Mouse (Mus musculus): ENCODE results near the gene Wdr70. TPM values are rescaled to one million over a fixed set of nuclear protein-coding genes. Genes with fewer than 3 reads are reported as not detected.

Gene Wdr70
- total and polyA plus RNA-seq, 3 experiments, result 21.9 to 37.1 (median 23.6) TPM

- Histone ChIP-seq H3K4me1 (ENCODE audit: control insufficient read depth in 1 of 2, insufficient read depth in 2 of 2) (peaks cover 0 to 5% of the 10 kb centered on the region in 2 experiments; a peak in 1 of 4 replicates), H3K9me3 (replicated peaks; ENCODE audit: low read length) (no peaks in the 10 kb centered on the region), H3K4me2 (ENCODE audit: insufficient read depth, low read depth, poor library complexity, severe bottlenecking) (no peak overlapping the region), H3K79me2 (replicated peaks; ENCODE audit: control insufficient read depth, extremely low read depth, insufficient read depth, poor library complexity, severe bottlenecking) (no peaks in the 10 kb centered on the region), H3K36me3 (replicated peaks in 1 of 2; ENCODE audit: control insufficient read depth in 1 of 2, insufficient read depth in 1 of 2, low read length in 1 of 2) (peaks cover 15 to 46% of the 10 kb centered on the region in 2 experiments), H3K4me3 (replicated peaks in 1 of 3; ENCODE audit: low read depth in 2 of 3, low read length in 2 of 3, poor library complexity in 1 of 3) (no peak overlapping the region), H3K27ac (ENCODE audit: insufficient read depth, low read depth) (no peak overlapping the region), H3K9ac (ENCODE audit: insufficient read depth, low read depth) (no peak overlapping the region), H3K27me3 (replicated peaks) (no peaks in the 10 kb centered on the region)
- dilution Hi-C loops (cut with MboI; ENCODE audit: extremely low pct_ligation_motif_present, extremely low pct_unique_long_range_greater_than_20kb, low sequenced_read_pairs), result no loop called here
- DNase-seq (ENCODE audit: extremely low read depth), result no peak
- in situ Hi-C loops (cut with MboI; ENCODE audit: low pct_ligation_motif_present, low pct_unique_long_range_greater_than_20kb, low sequenced_read_pairs), result loop anchor here (25.0 kb wide), 1 partner anchor 576 kb away; no protein-coding TSS in a partner anchor
- TF ChIP-seq EP300 (IDR thresholded peaks at IDR 0.05; ENCODE audit: low read length) (no peak), IRF4 (IDR thresholded peaks at IDR 0.05; ENCODE audit: low read depth, low read length) (no peak), MXI1 (IDR thresholded peaks at IDR 0.05; ENCODE audit: low read depth, low read length) (no peak), ELF1 (IDR thresholded peaks at IDR 0.05; ENCODE audit: low read depth, low read length) (no peak), E2F4 (IDR thresholded peaks at IDR 0.05; ENCODE audit: insufficient replicate concordance, low read depth, low read length) (no peak), CHD2 (IDR thresholded peaks at IDR 0.05; ENCODE audit: low read length) (no peak), USF1 (IDR thresholded peaks at IDR 0.05; ENCODE audit: low read depth, low read length) (no peak), PAX5 (IDR thresholded peaks at IDR 0.05; ENCODE audit: low read length) (no peak), RAD21 (IDR thresholded peaks at IDR 0.05; ENCODE audit: low read depth, low read length) (no peak), NRF1 (IDR thresholded peaks at IDR 0.05; ENCODE audit: low read depth, low read length) (no peak), CTCF (conservative IDR thresholded peaks at IDR 0.05 in 1 of 2, IDR thresholded peaks at IDR 0.05 in 1 of 2; ENCODE audit: low read depth in 2 of 2, low read length in 2 of 2) (no peak), BHLHE40 (IDR thresholded peaks at IDR 0.05; ENCODE audit: low read depth, low read length) (no peak), RCOR1 (conservative IDR thresholded peaks at IDR 0.05; ENCODE audit: low read depth, low read length) (no peak), POLR2AphosphoS2 (IDR thresholded peaks at IDR 0.05; ENCODE audit: low read depth, low read length) (no peak), MAZ (IDR thresholded peaks at IDR 0.05; ENCODE audit: low read depth, low read length) (no peak), MEF2A (IDR thresholded peaks at IDR 0.05; ENCODE audit: borderline replicate concordance, low read depth, low read length) (no peak), CHD1 (IDR thresholded peaks at IDR 0.05; ENCODE audit: low read depth, low read length) (no peak)
Measured at GRCm38 (mm10) chr15:8037825-8038224, 61.2 kb downstream of the Wdr70 start.

- no peaks in the 10 kb centered on the region for H3K9me3 ChIP-seq (replicated peaks; ENCODE audit: low read length)
- DNase-seq (ENCODE audit: extremely low read depth), result no peak
- H3K79me2 ChIP-seq (replicated peaks; ENCODE audit: control insufficient read depth, extremely low read depth, insufficient read depth, poor library complexity, severe bottlenecking), result no peaks in the 10 kb centered on the region
- no peaks in the 10 kb centered on the region for H3K4me1 ChIP-seq (ENCODE audit: control insufficient read depth in 1 of 2, insufficient read depth in 2 of 2)
- no peak overlapping the region for H3K9ac ChIP-seq (ENCODE audit: insufficient read depth, low read depth)
- H3K4me3 ChIP-seq (replicated peaks in 1 of 3; ENCODE audit: low read depth in 2 of 3, low read length in 2 of 3, poor library complexity in 1 of 3), result no peak overlapping the region
- H3K36me3 ChIP-seq (replicated peaks in 1 of 2; ENCODE audit: control insufficient read depth in 1 of 2, insufficient read depth in 1 of 2, low read length in 1 of 2), result peaks cover 12 to 16% of the 10 kb centered on the region in 2 experiments
- dilution Hi-C loops (cut with MboI; ENCODE audit: extremely low pct_ligation_motif_present, extremely low pct_unique_long_range_greater_than_20kb, low sequenced_read_pairs) (no loop called here), in situ Hi-C loops (cut with MboI; ENCODE audit: low pct_ligation_motif_present, low pct_unique_long_range_greater_than_20kb, low sequenced_read_pairs) (loop anchor here (25.0 kb wide), 1 partner anchor 569 kb away; no protein-coding TSS in a partner anchor)
- H3K27me3 ChIP-seq (replicated peaks), result no peaks in the 10 kb centered on the region
- no peak overlapping the region for H3K27ac ChIP-seq (ENCODE audit: insufficient read depth, low read depth)
- H3K4me2 ChIP-seq (ENCODE audit: insufficient read depth, low read depth, poor library complexity, severe bottlenecking), result no peak overlapping the region
- no peak for TF ChIP-seq ELF1 (IDR thresholded peaks at IDR 0.05; ENCODE audit: low read depth, low read length)
- TF ChIP-seq CHD2 (IDR thresholded peaks at IDR 0.05; ENCODE audit: low read length), result no peak
- no peak for TF ChIP-seq UBTF (IDR thresholded peaks at IDR 0.05; ENCODE audit: low read depth, low read length)
- TF ChIP-seq SIN3A (IDR thresholded peaks at IDR 0.05; ENCODE audit: low read length), result no peak
- TF ChIP-seq BHLHE40 (IDR thresholded peaks at IDR 0.05; ENCODE audit: low read depth, low read length), result no peak
- no peak for TF ChIP-seq TCF12 (IDR thresholded peaks at IDR 0.05; ENCODE audit: low read depth, low read length)
- no peak for TF ChIP-seq MAZ (IDR thresholded peaks at IDR 0.05; ENCODE audit: low read depth, low read length)
- no peak for TF ChIP-seq MEF2A (IDR thresholded peaks at IDR 0.05; ENCODE audit: borderline replicate concordance, low read depth, low read length)
- no peak for TF ChIP-seq NRF1 (IDR thresholded peaks at IDR 0.05; ENCODE audit: low read depth, low read length)
- TF ChIP-seq MYC (IDR thresholded peaks at IDR 0.05; ENCODE audit: low read depth, low read length), result no peak
- no peak for TF ChIP-seq JUN (IDR thresholded peaks at IDR 0.05; ENCODE audit: insufficient read depth, low read depth, low read length)
- no peak for TF ChIP-seq PAX5 (IDR thresholded peaks at IDR 0.05; ENCODE audit: low read length)
- no peak for TF ChIP-seq ZMIZ1 (IDR thresholded peaks at IDR 0.05; ENCODE audit: low read depth, low read length)
- no peak for TF ChIP-seq ZKSCAN1 (IDR thresholded peaks at IDR 0.05; ENCODE audit: borderline replicate concordance, low read depth, low read length)
- no peak for TF ChIP-seq MXI1 (IDR thresholded peaks at IDR 0.05; ENCODE audit: low read depth, low read length)
- TF ChIP-seq POLR2AphosphoS2 (IDR thresholded peaks at IDR 0.05; ENCODE audit: low read depth, low read length), result no peak
- TF ChIP-seq ZNF384 (IDR thresholded peaks at IDR 0.05; ENCODE audit: low read depth, low read length), result no peak
Measured at GRCm38 (mm10) chr15:8031211-8031610, 67.8 kb downstream of the Wdr70 start.
